Mouse (Mus musculus): ENCODE data around the gene Mpp3.

Mpp3 gene

GRCm38 (mm10) chr11:102028087-102028816, at the start of gene Mpp3:
Gene Mpp3 (minus strand): TSS chr11:102028461.
- DNase-seq (ENCODE audit: low read depth, low spot score): no peak

GRCm38 (mm10) chr11:102073722-102074121, 45.5 kb upstream of the Mpp3 start:
- DNase-seq (ENCODE audit: low read depth, low spot score): no peak

DNA sequence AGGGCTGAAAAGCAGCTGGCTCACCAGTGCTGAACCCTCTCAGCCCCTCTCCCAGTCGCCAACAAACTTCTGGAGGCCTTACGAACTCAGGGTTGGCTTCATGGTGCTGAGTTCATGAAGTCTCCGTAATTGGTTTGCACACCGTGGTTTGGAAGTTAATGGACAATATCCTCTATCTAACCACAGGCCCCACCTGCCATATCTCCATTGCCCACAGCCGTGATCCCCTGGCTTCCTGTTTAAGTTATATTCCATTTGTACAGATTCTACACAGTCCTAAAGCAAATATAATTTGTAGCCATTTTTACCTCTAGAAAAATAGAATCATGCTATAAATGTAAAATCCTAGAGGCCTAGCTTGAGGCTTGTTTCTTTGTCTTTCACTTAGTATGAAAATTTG, 44.5 kb upstream of the Mpp3 start:
- no peak for DNase-seq (ENCODE audit: low read depth, low spot score)

- no peak for DNase-seq (ENCODE audit: low read depth, low spot score)
Observed at GRCm38 (mm10) chr11:102070426-102070825, 42.2 kb upstream of the Mpp3 start.

GRCm38 (mm10) chr11:102069633-102070032, 41.4 kb upstream of the Mpp3 start:
- DNase-seq (ENCODE audit: low read depth, low spot score): no peak

DNA sequence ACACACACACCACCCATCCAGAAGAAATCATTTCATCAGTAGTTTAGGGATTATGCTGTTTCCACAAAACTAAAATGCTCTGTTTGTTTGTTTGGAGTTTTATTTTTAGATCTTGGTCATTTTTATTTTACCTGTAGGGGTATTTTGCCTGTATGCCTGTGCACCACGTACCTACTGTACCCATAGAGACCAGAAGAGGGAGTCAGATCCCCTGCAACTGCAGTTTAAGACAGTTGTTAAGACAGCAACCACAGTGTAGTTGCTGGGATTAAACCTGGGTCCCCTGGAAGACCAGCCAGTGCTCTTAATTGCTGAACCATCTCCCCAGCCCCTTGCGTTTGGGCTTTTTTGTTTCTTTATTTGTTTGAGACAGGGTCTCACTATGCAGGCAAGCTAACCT, 40.7 kb upstream of the Mpp3 start:
- DNase-seq (ENCODE audit: low read depth, low spot score): no peak

DNA sequence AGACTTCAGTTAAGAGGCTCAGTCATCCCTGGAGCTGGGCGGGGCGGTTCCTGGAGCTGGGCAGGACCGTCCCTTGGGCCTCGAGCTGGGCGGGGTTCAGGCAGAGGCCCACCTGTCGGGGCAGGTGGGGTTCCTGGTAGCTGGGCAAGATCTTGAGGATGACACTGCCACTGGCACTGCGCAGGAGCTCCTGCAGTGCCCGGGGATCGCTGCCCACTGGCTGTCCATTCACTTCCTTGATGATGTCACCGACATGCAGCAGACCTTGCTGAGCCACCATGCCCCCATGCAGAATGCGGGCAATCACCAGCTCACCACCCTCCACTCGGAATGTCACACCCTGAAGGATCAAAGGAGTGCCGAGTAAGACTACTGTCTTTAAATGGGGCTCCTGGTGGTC, 34.8 kb upstream of the Mpp3 start:
- DNase-seq (ENCODE audit: low read depth, low spot score): no peak

DNA sequence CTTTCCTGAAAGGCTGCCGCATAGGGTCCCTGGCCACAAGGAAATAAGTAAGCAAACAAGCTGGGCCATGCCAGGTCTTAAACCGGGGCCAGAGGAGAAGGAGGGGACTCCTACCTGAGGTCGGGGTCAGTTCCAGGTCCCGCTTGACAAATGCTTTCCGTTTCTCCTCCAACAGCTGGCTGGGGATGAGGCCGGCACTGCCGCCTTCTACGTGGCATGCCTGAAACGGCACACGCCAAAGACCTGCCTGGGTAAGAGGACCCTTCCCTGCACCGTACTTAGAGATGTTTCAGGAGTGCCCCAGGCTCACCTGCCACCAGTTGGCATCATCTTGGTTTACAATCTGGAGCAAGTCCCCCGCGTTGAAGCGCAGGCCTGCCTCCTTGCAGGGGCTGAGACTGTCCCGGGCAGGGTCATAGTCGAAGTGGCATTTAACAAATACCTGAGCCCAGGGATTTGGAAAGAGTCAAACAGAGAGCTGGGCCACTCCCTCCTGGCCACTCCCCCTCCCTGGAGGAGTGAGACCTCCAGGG, 33.7 kb upstream of the Mpp3 start:
- DNase-seq (ENCODE audit: low read depth, low spot score): no peak

DNA sequence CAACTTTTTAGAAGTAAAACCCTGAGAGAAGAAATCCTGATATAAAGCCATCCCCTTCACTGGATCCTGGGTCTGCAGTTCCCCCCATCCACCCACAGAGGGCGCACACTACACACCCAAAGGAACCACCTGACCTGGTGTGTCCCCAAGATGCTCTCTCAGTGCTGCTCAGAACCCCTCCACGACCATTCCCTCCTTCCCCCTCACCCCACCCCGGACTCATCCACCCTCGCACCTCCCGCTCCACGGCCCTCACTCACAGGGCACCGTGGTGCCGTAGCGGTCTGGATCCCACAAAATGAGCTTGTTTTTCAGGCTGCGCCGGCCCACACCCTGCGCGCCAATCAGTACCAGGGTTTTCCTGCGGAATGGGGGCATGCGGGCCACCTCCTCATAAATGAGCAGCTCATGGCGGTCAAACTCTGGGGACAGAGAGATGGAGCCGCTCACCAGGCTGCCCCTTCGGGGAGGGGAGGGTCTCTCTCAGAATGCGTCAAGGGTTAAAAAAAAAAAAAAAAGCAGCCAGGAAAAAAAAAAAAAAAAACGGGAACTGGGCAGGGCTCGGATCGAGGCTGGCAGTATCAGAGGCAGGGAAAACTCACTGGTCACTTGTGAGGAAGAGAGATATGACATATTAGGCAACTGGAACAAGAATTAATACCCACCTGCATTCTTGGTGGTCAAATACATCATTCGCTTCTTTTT, 33.1 kb upstream of the Mpp3 start:
- peak; percentile 82 for DNase-seq (ENCODE audit: low read depth, low spot score)

DNA sequence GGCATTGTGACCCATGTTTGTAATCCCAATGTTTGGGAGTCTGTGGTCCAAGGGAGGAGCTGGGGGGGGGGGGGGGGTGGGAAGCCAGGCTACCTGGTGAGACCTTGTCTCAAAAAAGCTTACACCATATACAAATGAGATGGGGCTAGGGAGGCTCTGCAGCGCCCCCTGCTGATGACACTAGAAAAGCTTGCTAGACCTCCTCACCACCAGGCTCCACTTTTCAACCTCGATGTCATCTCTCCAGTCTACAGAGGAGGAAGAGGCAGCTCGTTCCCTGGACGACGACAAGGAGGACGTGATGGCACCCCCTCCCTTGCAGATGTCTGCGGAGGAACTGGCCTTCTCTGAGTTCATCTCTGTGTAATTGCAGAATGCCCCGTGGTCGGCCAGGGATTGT, 25.6 kb upstream of the Mpp3 start:
- peak; percentile 66 for DNase-seq (ENCODE audit: low read depth, low spot score)

DNA sequence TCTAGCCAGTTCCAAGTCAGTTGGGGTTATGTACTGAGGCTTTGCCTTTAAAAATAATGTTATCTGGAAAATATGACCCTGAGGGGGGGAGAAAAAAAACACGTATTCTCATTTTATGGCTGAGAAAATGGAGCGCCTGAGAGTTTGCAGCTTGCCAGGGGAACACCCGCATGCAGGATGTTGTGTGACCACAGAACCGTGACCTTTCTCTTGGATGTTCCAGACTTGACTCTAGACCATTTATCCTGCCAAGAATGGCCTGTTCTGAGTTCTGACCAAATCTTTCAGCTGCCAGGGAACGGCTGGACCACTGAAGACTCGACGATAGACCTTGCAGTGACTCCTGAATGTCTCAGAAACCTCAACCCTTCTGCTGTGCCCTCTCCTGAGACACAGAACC, 24.9 kb upstream of the Mpp3 start:
- no peak for DNase-seq (ENCODE audit: low read depth, low spot score)

- no peak for DNase-seq (ENCODE audit: low read depth, low spot score)
Observed at GRCm38 (mm10) chr11:102052697-102053096, 24.4 kb upstream of the Mpp3 start.

GRCm38 (mm10) chr11:102051954-102052353, 23.7 kb upstream of the Mpp3 start:
- no peak for DNase-seq (ENCODE audit: low read depth, low spot score)

- no peak for DNase-seq (ENCODE audit: low read depth, low spot score)
Observed at GRCm38 (mm10) chr11:102051541-102051940, 23.3 kb upstream of the Mpp3 start.

- DNase-seq (ENCODE audit: low read depth, low spot score): no peak
Observed at GRCm38 (mm10) chr11:102049875-102050482, 21.7 kb upstream of the Mpp3 start.

- no peak for DNase-seq (ENCODE audit: low read depth, low spot score)
Observed at GRCm38 (mm10) chr11:102046607-102047006, 18.3 kb upstream of the Mpp3 start.

DNA sequence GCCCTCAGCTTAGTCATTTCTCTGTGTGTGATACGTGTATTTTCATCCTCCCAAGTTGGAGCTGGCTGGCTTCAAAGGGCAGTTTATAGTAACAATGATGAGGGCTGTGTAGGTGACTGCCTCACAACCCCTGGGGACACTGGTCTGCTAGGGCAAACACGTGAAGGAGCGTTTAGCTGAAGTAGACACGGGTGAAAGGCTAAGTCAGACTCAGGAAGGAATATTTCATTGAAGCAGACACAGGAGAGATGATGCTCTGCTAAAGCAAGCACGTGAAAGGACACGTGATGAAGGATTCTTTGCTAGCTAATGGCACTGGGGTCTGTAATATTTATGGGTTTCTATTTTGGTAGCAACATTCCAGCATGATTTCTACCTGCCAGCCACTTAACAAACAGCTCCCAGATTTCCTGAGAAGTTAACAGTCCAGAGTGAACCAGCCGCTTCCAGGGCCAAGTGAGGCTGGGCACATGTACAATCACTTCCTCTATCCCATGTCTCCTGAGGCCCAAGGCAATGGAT, 16.5 kb upstream of the Mpp3 start:
- no peak for DNase-seq (ENCODE audit: low read depth, low spot score)

DNA sequence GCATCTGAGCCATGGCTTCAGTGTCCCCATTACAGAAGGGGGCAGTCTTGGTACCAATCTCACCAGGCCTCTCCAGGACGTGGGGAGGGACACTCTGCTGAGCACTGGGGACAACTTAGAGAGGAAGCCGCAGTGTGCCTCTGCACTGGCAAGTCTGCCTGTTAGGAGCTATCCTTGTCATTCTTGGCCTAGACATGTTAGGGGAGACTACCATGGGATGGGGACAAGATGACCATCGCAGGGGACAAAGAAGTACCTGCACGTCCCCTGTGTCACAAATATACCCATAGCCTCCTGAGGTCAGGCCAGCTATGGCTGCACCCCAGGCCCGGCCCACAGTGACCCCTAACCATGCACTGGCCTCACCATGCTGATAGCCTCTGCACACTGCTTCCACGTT, 15.1 kb upstream of the Mpp3 start:
- DNase-seq (ENCODE audit: low read depth, low spot score): no peak

DNA sequence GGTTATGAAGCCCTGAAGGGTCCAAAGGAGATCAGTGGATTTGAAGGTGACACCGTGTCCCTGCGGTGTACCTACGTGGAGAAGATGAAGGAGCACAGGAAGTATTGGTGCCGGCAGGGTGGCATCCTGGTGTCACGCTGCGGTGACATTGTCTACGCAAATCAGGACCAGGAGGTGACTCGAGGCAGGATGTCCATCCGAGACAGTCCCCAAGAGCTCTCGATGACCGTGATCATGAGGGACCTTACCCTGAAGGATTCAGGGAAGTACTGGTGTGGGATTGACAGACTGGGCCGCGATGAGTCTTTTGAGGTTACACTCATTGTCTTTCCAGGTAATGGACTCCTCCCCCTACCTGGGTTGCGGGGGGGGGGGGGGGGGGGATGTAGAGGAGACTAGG, 14.7 kb upstream of the Mpp3 start:
- no peak for DNase-seq (ENCODE audit: low read depth, low spot score)

- no peak for DNase-seq (ENCODE audit: low read depth, low spot score)
Observed at GRCm38 (mm10) chr11:102041350-102041949, 13.2 kb upstream of the Mpp3 start, which contains the start of gene Cd300lg. Gene Cd300lg (plus strand): TSS chr11:102041509.

- no peak for DNase-seq (ENCODE audit: low read depth, low spot score)
Observed at GRCm38 (mm10) chr11:102040646-102041045, 12.4 kb upstream of the Mpp3 start.

GRCm38 (mm10) chr11:102040138-102040524, 11.9 kb upstream of the Mpp3 start:
- peak; percentile 94 for DNase-seq (ENCODE audit: low read depth, low spot score)
